Mouse (Mus musculus): ENCODE measurements around the gene Zfp472. TPM values are rescaled to one million over a fixed set of nuclear protein-coding genes. Genes with fewer than 3 reads are reported as not detected.
"Not testable (repeated sequence)": the region's sequence is repeated elsewhere in the genome, so short reads cannot be mapped to it uniquely, and the experiment has no call there.

Gene Zfp472
- polyA plus RNA-seq, 1 experiment, result 14.5 TPM

GRCm38 (mm10) chr17:32991965-32992698 is 26.5 kb downstream of the Zfp472 start:
- no peaks in the 10 kb centered on the region for H3K4me1 ChIP-seq (ENCODE audit: control insufficient read depth, insufficient read depth, low read length)
- H3K27me3 ChIP-seq (ENCODE audit: control insufficient read depth, insufficient read depth, low read length, poor library complexity, severe bottlenecking), result no peaks in the 10 kb centered on the region
- TF ChIP-seq EP300 (IDR thresholded peaks at IDR 0.05; ENCODE audit: insufficient read depth, low read depth, low read length) (no peak), POLR2A (IDR thresholded peaks at IDR 0.05; ENCODE audit: insufficient read depth, low read length) (no peak), CTCF (IDR thresholded peaks at IDR 0.05; ENCODE audit: low read depth, low read length) (peak; percentile 4)
- no peak overlapping the region for H3K4me3 ChIP-seq (ENCODE audit: low read depth, low read length)
- H3K36me3 ChIP-seq (ENCODE audit: control insufficient read depth, insufficient read depth, low read length, poor library complexity, severe bottlenecking), result no peaks in the 10 kb centered on the region
- peak overlapping the region; percentile 14 for H3K9ac ChIP-seq (ENCODE audit: low read depth, poor library complexity, severe bottlenecking)
- H3K27ac ChIP-seq (ENCODE audit: insufficient read depth, low read length), result no peak overlapping the region; the same call in 1 of the 2 replicates
- no peaks in the 10 kb centered on the region for H3K9me3 ChIP-seq (replicated peaks; ENCODE audit: control insufficient read depth, insufficient read depth, low read length, poor library complexity, severe bottlenecking)

GRCm38 (mm10) chr17:32992699-32993474 is 27.3 kb downstream of the Zfp472 start, which contains the start of gene Zfp952:
Zfp952 (plus strand) TSS chr17:32993129.
- H3K9me3 ChIP-seq (replicated peaks; ENCODE audit: control insufficient read depth, insufficient read depth, low read length, poor library complexity, severe bottlenecking), result no peaks in the 10 kb centered on the region
- no peaks in the 10 kb centered on the region for H3K4me1 ChIP-seq (ENCODE audit: control insufficient read depth, insufficient read depth, low read length)
- peak within 1 kb of the TSS; percentile 83 for H3K4me3 ChIP-seq (ENCODE audit: low read depth, low read length)
- H3K36me3 ChIP-seq (ENCODE audit: control insufficient read depth, insufficient read depth, low read length, poor library complexity, severe bottlenecking), result no peaks in the 10 kb centered on the region
- no peaks in the 10 kb centered on the region for H3K27me3 ChIP-seq (ENCODE audit: control insufficient read depth, insufficient read depth, low read length, poor library complexity, severe bottlenecking)
- TF ChIP-seq EP300 (IDR thresholded peaks at IDR 0.05; ENCODE audit: insufficient read depth, low read depth, low read length) (no peak), CTCF (IDR thresholded peaks at IDR 0.05; ENCODE audit: low read depth, low read length) (no peak), POLR2A (IDR thresholded peaks at IDR 0.05; ENCODE audit: insufficient read depth, low read length) (no peak)
- peak within 1 kb of the TSS; percentile 51 for H3K9ac ChIP-seq (ENCODE audit: low read depth, poor library complexity, severe bottlenecking)
- no peak within 1 kb of the TSS; the same call in 1 of the 2 replicates for H3K27ac ChIP-seq (ENCODE audit: insufficient read depth, low read length)

GRCm38 (mm10) chr17:32998492-32998891 is 32.9 kb downstream of the Zfp472 start:
- no peak overlapping the region for H3K9ac ChIP-seq (ENCODE audit: low read depth, poor library complexity, severe bottlenecking)
- H3K4me1 ChIP-seq (ENCODE audit: control insufficient read depth, insufficient read depth, low read length), result no peaks in the 10 kb centered on the region
- H3K27me3 ChIP-seq (ENCODE audit: control insufficient read depth, insufficient read depth, low read length, poor library complexity, severe bottlenecking), result no peaks in the 10 kb centered on the region
- H3K9me3 ChIP-seq (replicated peaks; ENCODE audit: control insufficient read depth, insufficient read depth, low read length, poor library complexity, severe bottlenecking), result no peaks in the 10 kb centered on the region
- H3K4me3 ChIP-seq (ENCODE audit: low read depth, low read length), result no peak overlapping the region
- H3K27ac ChIP-seq (ENCODE audit: insufficient read depth, low read length), result no peak overlapping the region
- H3K36me3 ChIP-seq (ENCODE audit: control insufficient read depth, insufficient read depth, low read length, poor library complexity, severe bottlenecking), result peaks cover 9% of the 10 kb centered on the region
- TF ChIP-seq CTCF (IDR thresholded peaks at IDR 0.05; ENCODE audit: low read depth, low read length), result no peak
- TF ChIP-seq POLR2A (IDR thresholded peaks at IDR 0.05; ENCODE audit: insufficient read depth, low read length), result no peak
- TF ChIP-seq EP300 (IDR thresholded peaks at IDR 0.05; ENCODE audit: insufficient read depth, low read depth, low read length), result no peak

- H3K9ac ChIP-seq (ENCODE audit: low read depth, poor library complexity, severe bottlenecking), result no peak overlapping the region
- H3K9me3 ChIP-seq (replicated peaks; ENCODE audit: control insufficient read depth, insufficient read depth, low read length, poor library complexity, severe bottlenecking), result no peaks in the 10 kb centered on the region
- H3K4me3 ChIP-seq (ENCODE audit: low read depth, low read length), result no peak overlapping the region
- TF ChIP-seq EP300 (IDR thresholded peaks at IDR 0.05; ENCODE audit: insufficient read depth, low read depth, low read length), result no peak
- TF ChIP-seq CTCF (IDR thresholded peaks at IDR 0.05; ENCODE audit: low read depth, low read length), result peak; percentile 49
- no peak overlapping the region for H3K27ac ChIP-seq (ENCODE audit: insufficient read depth, low read length)
- H3K36me3 ChIP-seq (ENCODE audit: control insufficient read depth, insufficient read depth, low read length, poor library complexity, severe bottlenecking), result peaks cover 6% of the 10 kb centered on the region
- no peaks in the 10 kb centered on the region for H3K4me1 ChIP-seq (ENCODE audit: control insufficient read depth, insufficient read depth, low read length)
- no peaks in the 10 kb centered on the region for H3K27me3 ChIP-seq (ENCODE audit: control insufficient read depth, insufficient read depth, low read length, poor library complexity, severe bottlenecking)
Measured at GRCm38 (mm10) chr17:33008337-33008736, 42.7 kb downstream of the Zfp472 start.

GRCm38 (mm10) chr17:33020434-33020833 is 54.8 kb downstream of the Zfp472 start:
- not testable (repeated sequence) for H3K4me1 ChIP-seq (ENCODE audit: control insufficient read depth, insufficient read depth, low read length); H3K27ac ChIP-seq (ENCODE audit: insufficient read depth, low read length); H3K4me3 ChIP-seq (ENCODE audit: low read depth, low read length); H3K9ac ChIP-seq (ENCODE audit: low read depth, poor library complexity, severe bottlenecking); H3K27me3 ChIP-seq (ENCODE audit: control insufficient read depth, insufficient read depth, low read length, poor library complexity, severe bottlenecking)
- peaks cover 25% of the 10 kb centered on the region for H3K36me3 ChIP-seq (ENCODE audit: control insufficient read depth, insufficient read depth, low read length, poor library complexity, severe bottlenecking)
- peaks cover 26% of the 10 kb centered on the region for H3K9me3 ChIP-seq (replicated peaks; ENCODE audit: control insufficient read depth, insufficient read depth, low read length, poor library complexity, severe bottlenecking)

Other genes with a start within 250 kb of the Zfp472 start
- gene Zfp871, start 177.5 kb upstream of the Zfp472 start, polyA plus RNA-seq (2011; ENCODE audit: insufficient read depth, insufficient read length, low read depth, missing spikeins), result 43.8 and 54.5 TPM in 2 replicates
- gene Zfp811, start 155.9 kb upstream of the Zfp472 start, polyA plus RNA-seq (2011; ENCODE audit: insufficient read depth, insufficient read length, low read depth, missing spikeins), result 8.0 and 8.4 TPM in 2 replicates
- 25.5 and 27.1 TPM in 2 replicates for gene Zfp799, start 135.6 kb upstream of the Zfp472 start, polyA plus RNA-seq (2011; ENCODE audit: insufficient read depth, insufficient read length, low read depth, missing spikeins)
- 17.6 and 19.0 TPM in 2 replicates for gene Zfp870, start 74.2 kb upstream of the Zfp472 start, polyA plus RNA-seq (2011; ENCODE audit: insufficient read depth, insufficient read length, low read depth, missing spikeins)
- gene Cyp4f14, start 48.5 kb upstream of the Zfp472 start, polyA plus RNA-seq (2011; ENCODE audit: insufficient read depth, insufficient read length, low read depth, missing spikeins), result not detected in 2 replicates
- gene Cyp4f13, start 18.4 kb upstream of the Zfp472 start, polyA plus RNA-seq (2011; ENCODE audit: insufficient read depth, insufficient read length, low read depth, missing spikeins), result 12.7 and 18.8 TPM in 2 replicates
- gene Zfp952, start 27.3 kb downstream of the Zfp472 start, polyA plus RNA-seq (2011; ENCODE audit: insufficient read depth, insufficient read length, low read depth, missing spikeins), result 9.9 and 13.5 TPM in 2 replicates
- 9.5 and 10.5 TPM in 2 replicates for gene Zfp763, start 67.6 kb downstream of the Zfp472 start, polyA plus RNA-seq (2011; ENCODE audit: insufficient read depth, insufficient read length, low read depth, missing spikeins)
- gene 4921501E09Rik, start 102.2 kb downstream of the Zfp472 start, polyA plus RNA-seq (2011; ENCODE audit: insufficient read depth, insufficient read length, low read depth, missing spikeins), result not detected in 2 replicates
- 5.0 and 5.5 TPM in 2 replicates for gene Zfp563, start 123.5 kb downstream of the Zfp472 start, polyA plus RNA-seq (2011; ENCODE audit: insufficient read depth, insufficient read length, low read depth, missing spikeins)
- gene Morc2b, start 173.9 kb downstream of the Zfp472 start, polyA plus RNA-seq (2011; ENCODE audit: insufficient read depth, insufficient read length, low read depth, missing spikeins), result 0.21 and 0.23 TPM in 2 replicates
- not detected in 2 replicates for gene Olfr55, start 202.6 kb downstream of the Zfp472 start, polyA plus RNA-seq (2011; ENCODE audit: insufficient read depth, insufficient read length, low read depth, missing spikeins)
- not detected in 2 replicates for gene Olfr239, start 225.5 kb downstream of the Zfp472 start, polyA plus RNA-seq (2011; ENCODE audit: insufficient read depth, insufficient read length, low read depth, missing spikeins)